Mouse (Mus musculus): ENCODE results near the gene Pde8b. TPM values are rescaled to one million over a fixed set of nuclear protein-coding genes. Genes with fewer than 3 reads are reported as not detected.
"Not testable (repeated sequence)": the region's sequence is repeated elsewhere in the genome, so short reads cannot be mapped to it uniquely, and the experiment has no call there.

The Pde8b gene
- total RNA-seq, 2 experiments from 2014 or later, result 3.9 to 5.1 TPM

- intact Hi-C loops (cut with DNase I; ENCODE audit: low total_unique reads), result no loop called here
- DNase-seq, result no peak
Measured at GRCm38 (mm10) chr13:95223427-95223772, 26.7 kb downstream of the Pde8b start.

DNA sequence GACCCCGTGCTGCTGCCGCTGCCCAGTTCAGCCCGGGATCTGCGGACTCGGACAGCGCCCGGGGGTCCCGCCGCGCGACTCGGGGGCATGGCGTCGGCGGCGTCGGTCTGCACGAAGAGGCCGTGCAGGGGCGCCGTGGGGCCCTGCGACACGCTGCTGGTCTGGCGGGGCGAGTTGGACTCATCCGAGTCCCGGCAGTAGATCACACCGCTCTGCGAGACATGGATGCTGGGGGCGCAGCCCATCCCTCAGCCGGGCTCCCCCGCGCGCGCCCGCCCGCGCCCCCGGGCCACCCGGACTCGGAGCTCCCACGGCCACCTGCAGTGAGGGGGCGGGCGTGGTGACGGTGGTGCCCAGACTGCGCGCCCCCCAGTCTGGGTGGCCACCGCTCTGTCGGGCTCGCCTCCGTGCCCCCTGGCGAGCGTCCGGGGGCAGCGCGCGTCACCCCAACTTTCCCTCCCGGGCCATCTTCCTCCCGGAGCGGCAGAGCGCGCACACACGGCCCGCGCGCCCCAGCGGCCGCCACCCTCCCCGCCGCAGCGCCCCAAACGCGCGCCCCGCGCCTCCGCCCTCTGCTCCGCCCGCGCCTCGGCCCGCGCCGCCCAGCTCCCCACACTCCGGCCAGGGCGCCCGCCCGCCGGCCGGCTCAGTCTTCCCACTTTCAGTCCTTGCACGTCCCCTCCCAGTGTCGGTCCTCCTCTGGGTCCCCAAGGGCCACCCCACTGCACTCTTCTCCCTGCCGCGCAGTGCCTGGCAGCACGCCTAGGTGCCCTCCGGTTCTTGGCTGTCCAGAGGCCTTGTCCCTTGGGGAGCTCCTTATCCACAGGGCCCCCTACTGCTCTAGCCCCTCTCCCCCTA, 27.3 kb downstream of the Pde8b start:
- DNase-seq, result peak; percentile 32
- intact Hi-C loops (cut with DNase I; ENCODE audit: low total_unique reads), result no loop called here

DNA sequence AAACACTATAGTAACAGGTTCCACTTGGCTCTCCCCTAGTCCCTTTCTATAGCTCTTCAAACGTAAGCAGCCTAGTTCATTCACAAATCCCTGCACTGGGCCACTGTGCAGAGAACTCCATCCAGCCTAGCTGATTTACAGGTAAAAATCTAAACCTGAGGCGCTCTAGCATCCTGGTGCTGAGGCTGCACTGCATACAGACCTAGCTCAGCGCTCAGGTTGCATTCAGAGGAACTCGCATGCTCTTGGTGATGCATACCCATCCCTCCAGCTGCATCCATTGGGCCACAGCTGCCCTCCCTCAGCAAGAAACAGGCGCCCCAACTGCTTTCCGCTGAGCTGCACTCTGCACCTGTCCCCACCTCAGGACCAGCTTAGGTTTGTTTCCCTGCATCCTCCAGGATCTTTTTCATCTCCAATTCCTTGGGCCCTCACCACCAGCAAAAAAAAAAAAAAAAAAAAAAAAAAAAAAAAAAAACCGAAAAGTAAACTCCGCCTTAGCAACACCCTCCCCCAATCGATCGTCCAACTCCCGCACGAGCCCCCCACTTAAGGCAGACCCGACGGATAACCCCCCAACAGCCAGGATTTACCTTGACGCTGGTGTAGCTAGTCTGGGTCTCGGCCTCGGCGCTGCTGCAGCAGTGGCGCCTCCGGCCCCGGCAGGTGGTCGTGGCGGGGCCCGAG, 28.1 kb downstream of the Pde8b start:
- no peak for DNase-seq
- intact Hi-C loops (cut with DNase I; ENCODE audit: low total_unique reads), result no loop called here

GRCm38 (mm10) chr13:95215661-95216170, 34.4 kb downstream of the Pde8b start:
- intact Hi-C loops (cut with DNase I; ENCODE audit: low total_unique reads); DNase-seq: not testable (repeated sequence)

DNA sequence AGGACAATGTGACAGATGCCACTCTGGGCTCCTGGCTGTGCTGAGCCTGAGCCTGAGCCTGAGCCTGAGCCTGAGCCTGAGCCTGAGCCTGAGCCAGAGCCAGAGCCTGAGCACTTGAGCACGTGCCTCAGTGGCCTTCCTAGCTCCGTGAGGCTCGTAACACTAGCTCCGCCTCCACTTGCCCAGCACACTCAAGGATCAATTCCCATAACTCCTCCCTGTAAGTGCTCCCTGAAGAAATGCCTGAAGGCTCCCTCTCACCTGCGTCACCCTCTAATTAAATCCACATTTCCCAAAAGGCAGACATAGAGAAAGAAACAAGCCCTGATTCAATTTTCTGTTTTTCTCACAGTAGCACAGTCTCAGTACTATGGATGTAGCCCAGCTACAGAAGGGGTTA, 37.8 kb downstream of the Pde8b start:
- DNase-seq, result no peak
- intact Hi-C loops (cut with DNase I; ENCODE audit: low total_unique reads), result no loop called here

DNA sequence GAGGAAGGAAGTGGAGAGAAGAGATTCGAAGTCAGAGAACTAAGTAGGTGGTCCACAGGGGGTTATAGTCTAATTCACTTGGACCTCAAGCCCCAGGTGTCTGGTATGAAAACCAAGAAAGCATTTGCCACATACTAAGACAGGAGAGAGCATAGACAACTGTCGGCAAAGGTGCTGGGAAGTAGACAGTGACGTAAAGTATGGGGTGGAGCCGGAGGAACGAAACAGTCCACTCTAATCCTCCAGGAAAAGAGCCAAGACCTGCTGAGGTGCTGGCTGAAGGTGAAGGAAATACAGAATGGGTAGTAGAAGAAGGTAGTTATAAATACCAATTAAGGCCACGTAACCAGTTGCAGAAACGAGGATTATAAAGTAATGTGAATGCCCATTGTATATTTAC, 42.8 kb downstream of the Pde8b start:
- DNase-seq; intact Hi-C loops (cut with DNase I; ENCODE audit: low total_unique reads): not testable (repeated sequence)

- intact Hi-C loops (cut with DNase I; ENCODE audit: low total_unique reads), result no loop called here
- DNase-seq, result no peak
Measured at GRCm38 (mm10) chr13:95202151-95202758, 47.9 kb downstream of the Pde8b start.

DNA sequence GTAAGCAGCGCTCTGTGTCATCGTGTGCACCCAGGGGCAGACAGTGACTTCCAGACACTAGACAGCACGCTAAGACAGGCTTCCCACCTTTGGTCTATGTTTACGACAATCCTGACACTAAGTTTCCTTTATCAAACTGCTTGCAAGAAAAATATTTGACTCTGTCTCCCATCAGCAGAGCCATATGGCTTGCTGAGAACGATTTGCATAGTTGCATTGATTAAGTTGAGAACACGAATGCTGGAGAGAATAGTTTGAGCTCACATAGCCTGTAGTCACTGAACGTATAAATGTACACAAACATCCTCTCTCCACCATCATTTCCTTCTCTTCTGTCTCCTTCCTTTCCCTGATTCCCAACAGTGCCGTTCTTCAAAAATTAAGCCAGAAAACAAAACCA, 49.3 kb downstream of the Pde8b start:
- intact Hi-C loops (cut with DNase I; ENCODE audit: low total_unique reads), result no loop called here
- no peak for DNase-seq

- no peak for DNase-seq
- intact Hi-C loops (cut with DNase I; ENCODE audit: low total_unique reads), result no loop called here
Measured at GRCm38 (mm10) chr13:95200036-95200435, 50.1 kb downstream of the Pde8b start.

DNA sequence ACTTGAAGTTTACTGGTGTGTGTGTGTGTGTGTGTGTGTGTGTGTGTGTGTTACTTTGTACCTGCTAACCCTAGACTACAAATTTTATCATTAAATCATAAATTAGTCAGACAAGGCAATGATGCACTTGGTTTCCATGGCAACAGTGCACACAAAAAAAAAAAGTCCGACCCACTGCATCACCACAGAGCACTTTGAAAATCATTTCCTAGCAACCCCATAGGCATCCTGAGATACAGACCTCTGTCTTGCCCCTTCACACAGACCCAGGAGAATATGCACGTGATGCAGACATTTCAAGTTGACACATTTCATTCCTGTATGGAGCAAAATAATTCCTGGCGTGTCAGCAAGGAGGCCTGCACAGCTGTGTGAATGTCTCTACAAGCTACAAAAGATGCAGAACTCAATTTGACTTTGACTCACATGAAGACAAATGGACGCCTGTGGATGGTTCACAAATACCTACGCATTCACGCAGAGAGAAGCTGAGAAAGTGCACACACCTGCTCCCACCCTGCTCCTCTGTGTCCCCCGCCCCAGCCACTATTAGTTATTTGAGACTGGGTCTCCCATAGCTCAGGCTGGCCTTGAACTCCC, 53.9 kb downstream of the Pde8b start:
- DNase-seq, result no peak
- intact Hi-C loops (cut with DNase I; ENCODE audit: low total_unique reads), result no loop called here

DNA sequence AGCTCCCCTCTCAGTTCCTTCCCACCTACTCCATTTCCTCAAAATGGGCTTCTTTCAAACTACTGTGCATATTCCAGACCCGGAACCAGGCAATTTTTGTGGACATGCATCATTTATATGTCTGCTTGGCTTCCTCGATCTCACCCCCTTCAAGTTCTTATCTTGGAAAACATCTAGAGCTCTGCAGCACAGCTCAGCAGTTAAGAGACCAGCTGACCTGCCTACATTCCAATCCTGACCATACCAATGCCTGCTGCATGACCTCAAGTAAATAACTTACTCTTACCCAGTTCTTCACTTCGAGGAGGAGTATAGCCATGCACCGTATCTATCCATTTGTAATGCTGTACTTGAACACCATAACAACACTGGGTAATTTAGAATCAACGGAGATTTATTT, 58.2 kb downstream of the Pde8b start:
- intact Hi-C loops (cut with DNase I; ENCODE audit: low total_unique reads), result no loop called here
- DNase-seq, result no peak

DNA sequence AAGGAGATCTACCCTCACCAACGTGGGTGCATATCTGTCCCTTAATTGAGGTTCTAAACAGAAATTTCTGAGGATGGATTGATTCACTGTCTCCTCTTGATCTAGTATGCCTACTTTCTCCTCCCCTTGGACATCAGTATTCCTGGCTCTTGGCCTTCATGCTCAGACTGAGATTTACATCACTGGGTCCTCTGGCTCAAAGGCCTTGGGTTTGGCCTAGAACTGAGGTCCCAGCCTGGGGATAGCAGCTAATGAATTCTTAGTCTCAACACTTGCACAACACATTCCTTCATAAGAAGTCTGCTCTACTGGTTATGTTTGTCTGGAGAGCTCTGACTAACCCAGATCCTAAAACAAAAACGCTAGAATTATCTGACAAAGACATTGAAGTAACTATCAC, 61.0 kb downstream of the Pde8b start:
- intact Hi-C loops (cut with DNase I; ENCODE audit: low total_unique reads), result no loop called here

GRCm38 (mm10) chr13:95187153-95187665, 62.9 kb downstream of the Pde8b start:
- no peak for DNase-seq
- intact Hi-C loops (cut with DNase I; ENCODE audit: low total_unique reads), result no loop called here

More for the DNA sequence above, 61.0 kb downstream of the Pde8b start:
- no peak for DNase-seq

GRCm38 (mm10) chr13:95186741-95187035, 63.4 kb downstream of the Pde8b start:
- intact Hi-C loops (cut with DNase I; ENCODE audit: low total_unique reads), result no loop called here

DNA sequence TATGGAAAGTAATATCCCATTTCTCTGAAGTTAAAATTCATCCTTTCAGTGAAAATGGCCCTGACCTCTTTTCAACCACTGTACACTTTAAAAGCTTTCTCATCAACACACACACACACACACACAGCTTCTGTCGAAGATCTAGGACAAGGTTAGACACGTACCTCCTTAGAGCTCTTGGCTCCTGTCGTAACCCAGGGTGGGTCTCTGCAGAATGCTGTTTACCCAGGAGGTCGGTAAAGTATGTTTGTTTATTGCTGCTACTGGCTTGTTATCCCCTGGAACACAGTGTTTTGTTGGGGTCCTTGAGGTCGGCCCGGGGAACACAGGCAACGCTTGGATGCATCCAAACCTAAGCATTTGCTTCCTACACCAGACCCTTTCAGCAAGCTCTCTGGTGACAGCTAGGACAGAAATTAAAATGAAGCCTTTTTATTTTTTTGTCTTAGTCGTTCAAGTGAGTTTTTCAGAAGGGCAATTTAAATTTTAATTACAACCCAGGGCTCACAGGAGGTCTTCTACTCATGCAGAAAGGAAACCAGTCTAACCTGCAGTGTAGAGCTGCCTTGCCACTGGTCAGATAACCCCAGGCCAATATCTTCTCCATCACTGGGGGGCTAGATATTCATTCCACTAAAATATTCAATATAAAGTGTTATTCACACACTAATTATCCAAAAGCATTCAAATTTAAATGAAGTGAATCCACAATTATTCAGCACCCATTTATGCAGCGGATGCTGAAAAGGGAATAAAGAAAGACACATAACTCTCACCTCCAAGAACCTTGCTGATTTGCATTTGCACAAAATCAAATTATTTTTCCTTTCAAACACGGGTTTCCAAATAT, 64.0 kb downstream of the Pde8b start:
- intact Hi-C loops (cut with DNase I; ENCODE audit: low total_unique reads), result no loop called here
- DNase-seq, result no peak

More at GRCm38 (mm10) chr13:95186741-95187035, 63.4 kb downstream of the Pde8b start:
- DNase-seq, result no peak

DNA sequence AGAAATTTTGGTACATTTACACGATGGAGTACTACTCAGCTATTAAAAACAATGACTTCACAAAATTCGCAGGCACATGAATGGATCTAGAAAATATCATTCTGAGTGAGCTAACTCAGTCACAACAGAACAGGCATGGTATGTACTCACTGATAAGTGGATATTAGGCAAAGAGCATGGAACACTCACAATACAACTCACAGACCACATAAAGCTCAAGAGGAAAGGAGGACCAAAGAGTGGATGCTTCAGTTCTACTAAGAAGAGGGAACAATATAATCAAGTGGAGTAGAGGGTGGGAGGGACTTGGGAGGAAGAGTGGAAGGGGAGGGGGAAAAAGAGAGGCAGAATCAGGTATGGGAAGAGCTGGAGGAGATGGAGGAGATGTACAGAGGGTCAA, 66.5 kb downstream of the Pde8b start:
- DNase-seq, result no peak
- intact Hi-C loops (cut with DNase I; ENCODE audit: low total_unique reads), result no loop called here

- intact Hi-C loops (cut with DNase I; ENCODE audit: low total_unique reads), result no loop called here
- DNase-seq, result no peak
Measured at GRCm38 (mm10) chr13:95180208-95180607, 69.9 kb downstream of the Pde8b start.

DNA sequence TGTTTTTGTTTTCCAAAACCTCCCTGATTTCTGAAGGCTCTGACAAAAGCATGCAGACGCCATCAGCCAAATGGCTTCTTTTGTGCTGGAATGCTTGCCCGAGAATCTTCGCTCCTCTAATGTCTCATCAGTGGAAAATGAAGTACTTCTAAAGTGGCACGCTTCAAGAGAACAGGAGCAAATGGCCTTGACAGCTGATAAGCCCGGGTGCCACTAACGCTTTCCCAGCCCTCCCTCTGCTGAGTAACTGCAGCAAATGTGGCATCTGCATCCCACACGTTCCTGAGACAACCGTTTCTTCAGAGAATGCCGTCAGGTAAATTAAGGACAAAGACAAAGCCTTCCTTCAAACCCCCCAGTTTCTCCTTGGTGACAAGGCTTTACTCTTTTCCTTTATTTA, 72.8 kb downstream of the Pde8b start:
- intact Hi-C loops (cut with DNase I; ENCODE audit: low total_unique reads), result no loop called here
- DNase-seq, result no peak

DNA sequence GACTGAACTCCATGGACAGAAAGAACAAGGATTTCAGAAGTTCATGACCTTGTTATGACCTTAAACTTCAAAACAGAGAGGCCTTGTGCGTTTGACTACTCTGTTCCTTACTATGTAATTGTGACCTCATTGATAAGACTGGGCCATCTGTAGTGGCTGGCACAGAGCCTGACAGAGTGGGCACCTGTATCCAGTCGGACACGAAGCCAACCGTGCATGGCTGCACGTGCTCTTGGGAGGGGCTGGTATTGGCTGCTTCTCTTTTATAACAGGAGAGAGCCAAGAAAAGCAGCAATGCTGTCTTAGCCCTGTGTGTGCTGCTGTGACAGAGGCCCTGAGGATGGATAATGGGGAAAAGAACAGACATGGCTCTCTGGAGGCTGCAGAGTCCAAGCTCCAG, 73.7 kb downstream of the Pde8b start:
- intact Hi-C loops (cut with DNase I; ENCODE audit: low total_unique reads), result no loop called here
- DNase-seq, result no peak

All from gastrocnemius, postnatal 14 days (tissue).